Mouse (Mus musculus) liver, postnatal 0 days (tissue): ENCODE measurements around the gene Map2k2. TPM values are rescaled to one million over a fixed set of nuclear protein-coding genes. Genes with fewer than 3 reads are reported as not detected.

ENCODE experiments used
- ATAC-seq: fragments of 200-750 bp; cut with Nextera tagmentation; 2 replicates; pipeline ENCODE4 v1.8.0; 2017; ENCODE audit warnings: mild to moderate bottlenecking, moderate library complexity
- DNase-seq: peaks from one replicate; pipeline ENCODE4 v3.0.0-alpha.2; 2016
- H3K27ac ChIP-seq: fragments of 300-500 bp; sonication (generic); 2 replicates; pipeline ENCODE4 v1.5.1; 2014; ENCODE audit warnings: antibody characterized with exemption, moderate library complexity, mild to moderate bottlenecking, low read depth
- H3K27me3 ChIP-seq: fragments of 300-500 bp; sonication (generic); 2 replicates; pipeline ENCODE4 v1.6.1; 2014; ENCODE audit warnings: low read length, control low read depth, mixed read lengths; ENCODE audit not compliant: insufficient read depth
- H3K36me3 ChIP-seq: fragments of 300-500 bp; sonication (generic); replicated peaks from 2 replicates; pipeline ENCODE4 v1.6.1; 2014; ENCODE audit warnings: mild to moderate bottlenecking, control low read depth, low read length, moderate library complexity, mixed read lengths; ENCODE audit not compliant: insufficient read depth
- H3K4me1 ChIP-seq: fragments of 300-500 bp; sonication (generic); 2 replicates; pipeline ENCODE4 v1.6.1; 2014; ENCODE audit warnings: antibody characterized with exemption, mild to moderate bottlenecking, control low read depth; ENCODE audit not compliant: insufficient read depth
- H3K4me2 ChIP-seq: fragments of 300-500 bp; sonication (generic); 2 replicates; pipeline ENCODE4 v1.6.1; 2014; ENCODE audit warnings: low read depth, mild to moderate bottlenecking, low read length, moderate library complexity, mixed read lengths
- H3K4me3 ChIP-seq: fragments of 300-500 bp; sonication (generic); 2 replicates; pipeline ENCODE4 v1.5.1; 2014; ENCODE audit warnings: low read depth, low read length
- H3K9ac ChIP-seq: fragments of 300-500 bp; sonication (generic); replicated peaks from 2 replicates; pipeline ENCODE4 v1.6.1; 2014; ENCODE audit warnings: mild to moderate bottlenecking, moderate library complexity
- H3K9me3 ChIP-seq: fragments of 300-500 bp; sonication (generic); 2 replicates; pipeline ENCODE4 v1.6.1; 2016; ENCODE audit warnings: mild to moderate bottlenecking, control low read depth, low read length, mixed read lengths
- CTCF ChIP-seq: sonication (generic); IDR thresholded peaks from 2 replicates; pipeline ENCODE4 v1.5.1; 2016; ENCODE audit warnings: antibody characterized with exemption, low read depth
- EP300 ChIP-seq: IDR thresholded peaks from 2 replicates; pipeline ENCODE4 v1.6.1; 2016; ENCODE audit warnings: antibody characterized with exemption, low read depth, mild to moderate bottlenecking
- WGBS: fragments of 180-500 bp; shearing (Covaris S2); extraction: QIAGEN DNeasy Blood & Tissue Kit; methylation state at CpG from one replicate; pipeline ENCODE4 v1.1.7; 2014; ENCODE audit not compliant: insufficient replicate concordance; 5-methylcytosine and 5-hydroxymethylcytosine counted together
- polyA plus RNA-seq: library from polyadenylated mRNA; unstranded; fragments of >200 nt; fragmentation: Nextera tagmentation; extraction: Ambion mirVana; gene quantifications from 2 replicates; pipeline ENCODE4 v1.2.1, GENCODE M21; 2015

Map2k2 gene
- polyA plus RNA-seq, 1 experiment from 2014 or later: 93.9 TPM

GRCm38 (mm10) chr10:81143845-81144437 is 38.2 kb downstream of the Map2k2 start:
- Histone ChIP-seq H3K27me3 (no peaks in the 10 kb centered on the region), H3K36me3 (peaks cover 74% of the 10 kb centered on the region), H3K27ac (no peak overlapping the region), H3K4me1 (peaks cover 41% of the 10 kb centered on the region), H3K9me3 (no peaks in the 10 kb centered on the region), H3K9ac (no peak overlapping the region), H3K4me2 (no peak overlapping the region), H3K4me3 (no peak overlapping the region)
- 94% methylated on average over 45 of the region's 52 CpGs for WGBS
- ATAC-seq (no peak), DNase-seq (no peak)
- TF ChIP-seq EP300 (no peak), CTCF (no peak)

DNA sequence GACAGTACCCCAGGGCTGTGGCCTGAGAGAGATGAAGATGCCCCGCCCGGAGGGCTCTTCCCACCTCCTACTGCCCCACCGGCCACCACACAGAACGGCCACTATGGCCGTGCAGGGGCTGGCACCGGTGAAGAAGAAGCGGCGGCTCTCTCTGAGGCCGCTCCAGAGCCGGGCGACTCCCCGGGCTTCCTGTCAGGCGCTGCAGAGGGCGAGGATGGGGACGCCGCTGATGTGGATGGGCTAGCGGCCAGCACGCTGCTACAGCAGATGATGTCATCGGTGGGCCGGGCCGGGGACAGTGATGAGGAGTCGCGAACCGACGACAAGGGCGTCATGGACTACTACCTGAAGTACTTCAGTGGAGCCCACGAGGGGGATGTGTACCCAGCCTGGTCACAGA is 39.0 kb downstream of the Map2k2 start:
- no peak overlapping the region for H3K4me3 ChIP-seq
- ATAC-seq: no peak
- no peak for DNase-seq
- no peak overlapping the region for H3K27ac ChIP-seq
- peaks cover 34% of the 10 kb centered on the region for H3K4me1 ChIP-seq
- 90% methylated on average over 25 of the region's 27 CpGs for WGBS
- no peak overlapping the region for H3K4me2 ChIP-seq
- H3K9ac ChIP-seq: no peak overlapping the region
- no peaks in the 10 kb centered on the region for H3K9me3 ChIP-seq
- peaks cover 81% of the 10 kb centered on the region for H3K36me3 ChIP-seq
- H3K27me3 ChIP-seq: no peaks in the 10 kb centered on the region
- TF ChIP-seq CTCF (no peak), EP300 (no peak)

- no peak overlapping the region; the same call in 1 of the 2 replicates for H3K9ac ChIP-seq
- TF ChIP-seq EP300: no peak
- TF ChIP-seq CTCF: no peak
- ATAC-seq: no peak
- WGBS: 89% methylated on average over 6 of the region's 6 CpGs
- H3K4me3 ChIP-seq: no peak overlapping the region
- H3K4me2 ChIP-seq: no peak overlapping the region
- peaks cover 88% of the 10 kb centered on the region for H3K36me3 ChIP-seq
- H3K9me3 ChIP-seq: no peaks in the 10 kb centered on the region
- no peak overlapping the region for H3K27ac ChIP-seq
- no peaks in the 10 kb centered on the region for H3K27me3 ChIP-seq
- DNase-seq: no peak
- peaks cover 28% of the 10 kb centered on the region for H3K4me1 ChIP-seq
These were observed 39.6 kb downstream of the Map2k2 start for GRCm38 (mm10) chr10:81145307-81145706.

GRCm38 (mm10) chr10:81145778-81146177 is 40.1 kb downstream of the Map2k2 start:
- H3K9ac ChIP-seq: peak overlapping the region; percentile 34
- DNase-seq (no peak), ATAC-seq (no peak)
- H3K27ac ChIP-seq: peak overlapping the region; percentile 16; the same call in 1 of the 2 replicates
- no peak for TF ChIP-seq CTCF
- TF ChIP-seq EP300: no peak
- H3K4me1 ChIP-seq: peaks cover 23% of the 10 kb centered on the region
- H3K4me2 ChIP-seq: peak overlapping the region; percentile 38
- H3K4me3 ChIP-seq: no peak overlapping the region
- no peaks in the 10 kb centered on the region for H3K9me3 ChIP-seq
- H3K27me3 ChIP-seq: no peaks in the 10 kb centered on the region
- peaks cover 87% of the 10 kb centered on the region for H3K36me3 ChIP-seq
- WGBS: 78% methylated on average over 7 of the region's 7 CpGs

- Histone ChIP-seq H3K36me3 (peaks cover 88% of the 10 kb centered on the region), H3K9me3 (no peaks in the 10 kb centered on the region), H3K4me2 (peak overlapping the region; percentile 38), H3K4me3 (no peak overlapping the region), H3K4me1 (peaks cover 18% of the 10 kb centered on the region), H3K27me3 (no peaks in the 10 kb centered on the region), H3K9ac (peak overlapping the region; percentile 34), H3K27ac (0 out of 2 replicates have a peak overlapping the region, but pooled peaks have one; percentile 22)
- ATAC-seq (no peak), DNase-seq (no peak)
- whole genome bisulfite sequencing: 67% methylated on average over 4 of the region's 4 CpGs
- no peak for TF ChIP-seq CTCF
- TF ChIP-seq EP300: no peak
These were observed 40.6 kb downstream of the Map2k2 start for GRCm38 (mm10) chr10:81146296-81146695.

- no peak for DNase-seq
- H3K9me3 ChIP-seq: no peaks in the 10 kb centered on the region
- no peak overlapping the region for H3K4me2 ChIP-seq
- H3K36me3 ChIP-seq: peaks cover 86% of the 10 kb centered on the region
- H3K27ac ChIP-seq: no peak overlapping the region
- ATAC-seq: no peak
- H3K4me1 ChIP-seq: peaks cover 4% of the 10 kb centered on the region
- no peaks in the 10 kb centered on the region for H3K27me3 ChIP-seq
- H3K9ac ChIP-seq: no peak overlapping the region
- no peak overlapping the region for H3K4me3 ChIP-seq
- TF ChIP-seq CTCF: no peak
- no peak for TF ChIP-seq EP300
- 66% methylated on average over 6 of the region's 6 CpGs for WGBS
These were observed 45.5 kb downstream of the Map2k2 start for GRCm38 (mm10) chr10:81151261-81151660.

DNA sequence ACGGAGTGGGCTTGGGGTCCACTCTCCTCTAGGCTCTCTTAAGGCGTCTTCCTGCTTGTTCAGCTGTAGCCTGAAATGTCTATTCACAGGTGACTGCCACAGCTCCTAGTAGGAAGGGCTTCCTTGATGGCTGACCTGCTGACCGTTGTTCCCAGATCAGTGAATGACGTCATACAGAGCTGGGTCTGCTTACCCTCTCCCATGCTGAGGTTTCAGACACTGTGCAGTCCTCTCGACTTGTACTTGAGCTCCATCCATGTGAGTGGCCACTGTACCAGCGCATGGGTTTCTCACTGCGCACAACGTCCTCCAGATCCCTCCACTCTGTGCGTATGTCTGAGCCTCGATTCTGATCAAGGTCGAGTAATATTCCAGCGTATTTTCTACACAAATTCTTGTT is 46.9 kb downstream of the Map2k2 start:
- H3K27ac ChIP-seq: peak overlapping the region; percentile 76
- 60% methylated on average over 12 of the region's 12 CpGs for WGBS

More for the DNA sequence above, 46.9 kb downstream of the Map2k2 start:
- ATAC-seq (peak; percentile 47), DNase-seq (no peak)
- no peak overlapping the region for H3K4me2 ChIP-seq
- TF ChIP-seq EP300 (no peak), CTCF (no peak)
- H3K9me3 ChIP-seq: no peaks in the 10 kb centered on the region
- H3K27me3 ChIP-seq: no peaks in the 10 kb centered on the region
- H3K4me1 ChIP-seq: peaks cover 4% of the 10 kb centered on the region
- peaks cover 86% of the 10 kb centered on the region for H3K36me3 ChIP-seq
- peak overlapping the region; percentile 36; the same call in 1 of the 2 replicates for H3K9ac ChIP-seq
- no peak overlapping the region for H3K4me3 ChIP-seq
